Mouse (Mus musculus): Measurements from ENCODE around the gene Slc4a3.

GRCm38 (mm10) chr1:75504256-75505045, 41.6 kb upstream of the Slc4a3 start:
- TF ChIP-seq CTCF (IDR thresholded peaks at IDR 0.05; ENCODE audit: extremely low read depth, insufficient read depth, low read length) (no peak), POLR2A (IDR thresholded peaks at IDR 0.05; ENCODE audit: extremely low read depth, insufficient read depth, low read length) (no peak)

Data from cortical plate, adult 2 months (tissue).